Mouse (Mus musculus): Measurements from ENCODE around the gene Cct5. TPM values are rescaled to one million over a fixed set of nuclear protein-coding genes. Genes with fewer than 3 reads are reported as not detected.

The Cct5 gene
- polyA plus RNA-seq, 1 experiment, result 619 TPM

DNA sequence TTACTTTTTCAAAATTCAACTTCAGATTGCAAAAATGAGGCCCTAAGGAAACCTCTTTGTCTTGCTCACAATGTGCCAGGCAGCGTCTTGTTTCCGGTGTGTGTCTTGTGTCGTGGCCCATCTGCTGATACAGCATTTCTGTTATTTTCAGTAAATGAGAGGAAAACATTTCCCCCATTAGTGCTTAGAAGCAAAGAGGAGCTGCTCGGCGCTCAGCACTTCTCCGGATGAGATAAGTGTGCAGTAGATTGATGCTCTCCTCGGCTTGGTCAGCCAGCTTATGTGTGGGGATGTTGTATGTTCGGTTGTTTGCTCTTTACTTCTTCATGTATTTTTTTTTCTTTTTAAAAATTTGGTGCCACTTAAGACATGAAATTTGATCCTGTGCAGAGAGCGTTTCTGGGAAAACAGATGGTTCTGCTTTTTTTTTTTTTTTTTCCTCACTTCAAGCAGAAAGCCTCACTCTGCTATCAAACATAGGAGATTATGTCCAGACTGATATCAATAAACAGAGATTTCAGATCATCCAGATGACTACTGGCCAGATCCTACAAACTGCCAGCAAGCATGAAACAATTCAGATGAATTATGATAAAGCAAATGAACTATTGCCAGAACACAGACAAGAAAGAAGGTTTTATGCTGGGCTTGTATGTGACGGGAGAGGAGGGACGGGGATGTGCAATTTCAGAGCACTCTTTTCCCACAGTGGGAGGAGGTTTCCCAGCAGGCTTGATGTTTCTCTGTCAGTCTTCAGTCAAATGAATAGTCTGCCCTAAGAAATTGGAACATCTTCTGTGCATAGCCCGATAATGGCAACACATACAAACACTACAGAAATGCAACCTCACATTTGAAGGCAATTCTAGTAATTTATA lies 25.9 kb upstream of the Cct5 start:
- H3K79me3 ChIP-seq (ENCODE audit: low read depth), result no peaks in the 10 kb centered on the region
- H3K4me3 ChIP-seq (ENCODE audit: insufficient read depth, poor library complexity, severe bottlenecking), result no peak overlapping the region
- TF ChIP-seq MAX (IDR thresholded peaks at IDR 0.05) (no peak), USF1 (IDR thresholded peaks at IDR 0.05; ENCODE audit: low read depth) (no peak), CEBPB (IDR thresholded peaks at IDR 0.05; ENCODE audit: low read depth) (no peak), MYOG (IDR thresholded peaks at IDR 0.05; ENCODE audit: control insufficient read depth, extremely low read depth, insufficient read length) (no peak), FOSL1 (IDR thresholded peaks at IDR 0.05; ENCODE audit: insufficient read depth, low read length, poor library complexity, severe bottlenecking) (no peak), MYOD1 (IDR thresholded peaks at IDR 0.05; ENCODE audit: control insufficient read depth, insufficient read length, low read depth) (no peak), CTCF (IDR thresholded peaks at IDR 0.05; ENCODE audit: control insufficient read depth, insufficient read depth, insufficient read length) (no peak)
- no peaks in the 10 kb centered on the region for H3K36me3 ChIP-seq (ENCODE audit: control insufficient read depth, insufficient read depth)
- no peak overlapping the region for H3ac ChIP-seq (ENCODE audit: control insufficient read depth, insufficient read length, low read depth)
- H3K27me3 ChIP-seq (ENCODE audit: control insufficient read depth, insufficient read depth, insufficient read length), result no peaks in the 10 kb centered on the region
- H3K79me2 ChIP-seq (ENCODE audit: control insufficient read depth, insufficient read depth), result no peaks in the 10 kb centered on the region

DNA sequence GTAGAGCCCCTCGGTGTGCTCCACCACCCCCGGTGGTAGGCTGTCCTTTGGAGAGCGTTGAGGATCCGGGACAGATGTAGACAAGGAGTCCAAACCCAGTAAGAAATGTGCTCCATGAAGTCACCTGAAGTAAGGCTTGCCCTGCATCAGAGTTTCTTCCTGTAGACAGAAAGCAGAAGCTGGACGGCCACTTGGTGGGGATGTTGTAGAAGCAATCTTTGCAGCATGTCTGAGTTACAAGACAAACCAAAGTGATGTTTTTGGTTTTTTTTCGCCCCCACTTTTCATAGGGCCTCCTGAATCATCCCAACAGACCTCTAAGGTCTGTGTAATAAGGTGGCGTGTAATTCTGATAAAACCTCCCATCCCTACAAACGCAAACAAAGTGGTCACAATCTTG lies 17.9 kb upstream of the Cct5 start:
- H3K36me3 ChIP-seq (ENCODE audit: control insufficient read depth, insufficient read depth), result peaks cover 41% of the 10 kb centered on the region
- no peaks in the 10 kb centered on the region for H3K79me3 ChIP-seq (ENCODE audit: low read depth)
- H3K4me3 ChIP-seq (ENCODE audit: insufficient read depth, poor library complexity, severe bottlenecking), result no peak overlapping the region
- no peak overlapping the region for H3ac ChIP-seq (ENCODE audit: control insufficient read depth, insufficient read length, low read depth)
- TF ChIP-seq FOSL1 (IDR thresholded peaks at IDR 0.05; ENCODE audit: insufficient read depth, low read length, poor library complexity, severe bottlenecking), result no peak
- TF ChIP-seq MYOG (IDR thresholded peaks at IDR 0.05; ENCODE audit: control insufficient read depth, extremely low read depth, insufficient read length), result no peak
- TF ChIP-seq MYOD1 (IDR thresholded peaks at IDR 0.05; ENCODE audit: control insufficient read depth, insufficient read length, low read depth), result no peak
- no peak for TF ChIP-seq CTCF (IDR thresholded peaks at IDR 0.05; ENCODE audit: control insufficient read depth, insufficient read depth, insufficient read length)
- TF ChIP-seq USF1 (IDR thresholded peaks at IDR 0.05; ENCODE audit: low read depth), result no peak
- TF ChIP-seq CEBPB (IDR thresholded peaks at IDR 0.05; ENCODE audit: low read depth), result no peak
- TF ChIP-seq MAX (IDR thresholded peaks at IDR 0.05), result no peak
- H3K79me2 ChIP-seq (ENCODE audit: control insufficient read depth, insufficient read depth), result no peaks in the 10 kb centered on the region
- H3K27me3 ChIP-seq (ENCODE audit: control insufficient read depth, insufficient read depth, insufficient read length), result no peaks in the 10 kb centered on the region

DNA sequence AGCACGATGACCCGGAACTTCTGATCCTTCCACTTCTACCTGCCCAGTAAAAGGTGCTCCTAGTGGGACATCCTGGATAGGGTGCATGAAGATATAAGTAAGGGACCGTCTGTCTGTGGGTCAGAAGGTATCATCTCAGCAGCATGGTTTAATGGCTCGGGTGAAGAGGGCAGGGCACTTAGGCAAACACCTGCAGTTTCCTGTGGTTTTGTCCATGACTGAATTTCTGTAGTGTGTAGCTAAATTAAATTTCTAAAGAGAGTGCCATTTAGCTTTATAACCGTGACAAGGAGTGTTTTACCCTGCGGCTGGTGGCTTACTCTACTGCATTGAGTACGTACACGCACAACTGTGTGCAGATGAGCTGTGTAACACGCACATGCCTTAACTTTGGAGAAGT lies 15.7 kb upstream of the Cct5 start:
- peaks cover 50% of the 10 kb centered on the region for H3K36me3 ChIP-seq (ENCODE audit: control insufficient read depth, insufficient read depth)

GRCm38 (mm10) chr15:31614666-31615065 lies 13.1 kb upstream of the Cct5 start:
- H3K4me3 ChIP-seq (ENCODE audit: insufficient read depth, poor library complexity, severe bottlenecking), result no peak overlapping the region
- no peaks in the 10 kb centered on the region for H3K27me3 ChIP-seq (ENCODE audit: control insufficient read depth, insufficient read depth, insufficient read length)
- peaks cover 57% of the 10 kb centered on the region for H3K36me3 ChIP-seq (ENCODE audit: control insufficient read depth, insufficient read depth)
- H3K79me2 ChIP-seq (ENCODE audit: control insufficient read depth, insufficient read depth), result no peaks in the 10 kb centered on the region
- TF ChIP-seq CTCF (IDR thresholded peaks at IDR 0.05; ENCODE audit: control insufficient read depth, insufficient read depth, insufficient read length) (no peak), MAX (IDR thresholded peaks at IDR 0.05) (no peak), MYOD1 (IDR thresholded peaks at IDR 0.05; ENCODE audit: control insufficient read depth, insufficient read length, low read depth) (no peak), CEBPB (IDR thresholded peaks at IDR 0.05; ENCODE audit: low read depth) (no peak), MYOG (IDR thresholded peaks at IDR 0.05; ENCODE audit: control insufficient read depth, extremely low read depth, insufficient read length) (no peak), FOSL1 (IDR thresholded peaks at IDR 0.05; ENCODE audit: insufficient read depth, low read length, poor library complexity, severe bottlenecking) (no peak), USF1 (IDR thresholded peaks at IDR 0.05; ENCODE audit: low read depth) (no peak)
- no peak overlapping the region for H3ac ChIP-seq (ENCODE audit: control insufficient read depth, insufficient read length, low read depth)
- H3K79me3 ChIP-seq (ENCODE audit: low read depth), result no peaks in the 10 kb centered on the region

More for the DNA sequence above, 15.7 kb upstream of the Cct5 start:
- Histone ChIP-seq H3K79me3 (ENCODE audit: low read depth) (no peaks in the 10 kb centered on the region), H3K27me3 (ENCODE audit: control insufficient read depth, insufficient read depth, insufficient read length) (no peaks in the 10 kb centered on the region), H3K4me3 (ENCODE audit: insufficient read depth, poor library complexity, severe bottlenecking) (no peak overlapping the region), H3K79me2 (ENCODE audit: control insufficient read depth, insufficient read depth) (no peaks in the 10 kb centered on the region), H3ac (ENCODE audit: control insufficient read depth, insufficient read length, low read depth) (no peak overlapping the region)
- TF ChIP-seq FOSL1 (IDR thresholded peaks at IDR 0.05; ENCODE audit: insufficient read depth, low read length, poor library complexity, severe bottlenecking) (no peak), MYOG (IDR thresholded peaks at IDR 0.05; ENCODE audit: control insufficient read depth, extremely low read depth, insufficient read length) (no peak), MAX (IDR thresholded peaks at IDR 0.05) (no peak), USF1 (IDR thresholded peaks at IDR 0.05; ENCODE audit: low read depth) (no peak), CEBPB (IDR thresholded peaks at IDR 0.05; ENCODE audit: low read depth) (no peak)

DNA sequence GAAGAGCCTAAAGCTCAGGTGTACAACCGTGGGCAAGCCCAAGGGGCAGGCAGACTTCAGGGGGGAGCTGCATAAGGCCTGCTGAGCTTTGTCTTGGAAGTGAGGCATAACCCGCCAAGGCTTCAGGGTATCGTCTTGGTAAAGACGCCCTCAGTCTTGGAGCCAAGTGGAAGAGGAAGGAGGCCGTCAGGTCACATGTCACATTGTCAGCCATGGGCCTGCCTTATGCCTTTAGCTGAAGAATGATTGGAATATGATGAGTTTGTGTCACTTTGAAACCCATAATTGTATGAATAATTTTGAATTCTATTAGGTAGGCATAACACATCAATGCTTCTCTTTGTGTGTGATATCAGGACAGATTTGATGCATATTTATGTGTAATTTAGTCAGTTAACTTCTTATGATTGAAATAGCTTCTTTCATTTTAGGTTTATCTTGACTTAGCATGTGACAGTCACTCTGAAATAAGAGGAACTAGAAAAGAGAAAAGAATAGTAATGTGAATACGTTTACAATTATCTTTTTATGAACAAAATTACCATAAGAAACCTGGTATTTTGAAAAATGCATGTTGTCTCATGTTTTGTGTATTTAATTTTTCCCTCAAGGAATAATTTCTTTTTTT lies 12.3 kb upstream of the Cct5 start:
- TF ChIP-seq MYOG (IDR thresholded peaks at IDR 0.05; ENCODE audit: control insufficient read depth, extremely low read depth, insufficient read length) (no peak), USF1 (IDR thresholded peaks at IDR 0.05; ENCODE audit: low read depth) (no peak), CTCF (IDR thresholded peaks at IDR 0.05; ENCODE audit: control insufficient read depth, insufficient read depth, insufficient read length) (no peak), MYOD1 (IDR thresholded peaks at IDR 0.05; ENCODE audit: control insufficient read depth, insufficient read length, low read depth) (no peak), CEBPB (IDR thresholded peaks at IDR 0.05; ENCODE audit: low read depth) (no peak), FOSL1 (IDR thresholded peaks at IDR 0.05; ENCODE audit: insufficient read depth, low read length, poor library complexity, severe bottlenecking) (no peak), MAX (IDR thresholded peaks at IDR 0.05) (no peak)
- no peaks in the 10 kb centered on the region for H3K27me3 ChIP-seq (ENCODE audit: control insufficient read depth, insufficient read depth, insufficient read length)
- H3K79me2 ChIP-seq (ENCODE audit: control insufficient read depth, insufficient read depth), result no peaks in the 10 kb centered on the region
- H3ac ChIP-seq (ENCODE audit: control insufficient read depth, insufficient read length, low read depth), result no peak overlapping the region
- H3K36me3 ChIP-seq (ENCODE audit: control insufficient read depth, insufficient read depth), result peaks cover 51% of the 10 kb centered on the region
- no peak overlapping the region for H3K4me3 ChIP-seq (ENCODE audit: insufficient read depth, poor library complexity, severe bottlenecking)
- no peaks in the 10 kb centered on the region for H3K79me3 ChIP-seq (ENCODE audit: low read depth)
